Mouse (Mus musculus) lung, embryonic 14.5 days (tissue): ENCODE results near the gene 1500009C09Rik. TPM values are rescaled to one million over a fixed set of nuclear protein-coding genes. Genes with fewer than 3 reads are reported as not detected.

Source experiments
- ATAC-seq: fragments of 200-750 bp; cut with Nextera tagmentation; 2 replicates; pipeline ENCODE4 v1.8.0; 2017; ENCODE audit warnings: mild to moderate bottlenecking, moderate TSS enrichment, moderate library complexity; ENCODE audit not compliant: insufficient read depth
- DNase-seq: peaks from one replicate; pipeline ENCODE4 v3.0.0-alpha.2; 2015
- H3K27ac ChIP-seq: fragments of 300-500 bp; sonication (generic); 2 replicates; pipeline ENCODE4 v1.5.1; 2014; ENCODE audit warnings: low read depth, mild to moderate bottlenecking, moderate library complexity
- H3K27me3 ChIP-seq: fragments of 300-500 bp; sonication (generic); 2 replicates; pipeline ENCODE4 v1.6.1; 2014; ENCODE audit warnings: low read length, control low read depth; ENCODE audit not compliant: insufficient read depth
- H3K36me3 ChIP-seq: fragments of 300-500 bp; sonication (generic); 2 replicates; pipeline ENCODE4 v1.6.1; 2014; ENCODE audit warnings: control low read depth; ENCODE audit not compliant: insufficient read depth
- H3K4me1 ChIP-seq: fragments of 300-500 bp; sonication (generic); 2 replicates; pipeline ENCODE4 v1.6.1; 2014; ENCODE audit warnings: antibody characterized with exemption, control low read depth; ENCODE audit not compliant: insufficient read depth
- H3K4me2 ChIP-seq: fragments of 300-500 bp; sonication (generic); 2 replicates; pipeline ENCODE4 v1.6.1; 2014; ENCODE audit warnings: mild to moderate bottlenecking
- H3K4me3 ChIP-seq: fragments of 300-500 bp; sonication (generic); 2 replicates; pipeline ENCODE4 v1.5.1; 2014; ENCODE audit warnings: low read depth, low read length
- H3K9ac ChIP-seq: fragments of 300-500 bp; sonication (generic); 2 replicates; pipeline ENCODE4 v1.6.1; 2014
- H3K9me3 ChIP-seq: fragments of 300-500 bp; sonication (generic); 2 replicates; pipeline ENCODE4 v1.6.1; 2016; ENCODE audit warnings: low read depth, low read length, control low read depth
- CTCF ChIP-seq: IDR thresholded peaks from 2 replicates; pipeline ENCODE4 v1.5.1; 2016; ENCODE audit warnings: antibody characterized with exemption, low read depth
- WGBS: fragments of 180-500 bp; shearing (Covaris S2); extraction: QIAGEN DNeasy Blood & Tissue Kit; methylation state at CpG from one replicate; pipeline ENCODE4 v1.1.7; 2014; 5-methylcytosine and 5-hydroxymethylcytosine counted together
- polyA plus RNA-seq: library from polyadenylated mRNA; unstranded; fragments of >200 nt; fragmentation: Nextera tagmentation; extraction: Ambion mirVana; gene quantifications from 2 replicates; pipeline ENCODE4 v1.2.1, GENCODE M21; 2014

The 1500009C09Rik gene
- polyA plus RNA-seq, 1 experiment from 2014 or later, result not detected

DNA sequence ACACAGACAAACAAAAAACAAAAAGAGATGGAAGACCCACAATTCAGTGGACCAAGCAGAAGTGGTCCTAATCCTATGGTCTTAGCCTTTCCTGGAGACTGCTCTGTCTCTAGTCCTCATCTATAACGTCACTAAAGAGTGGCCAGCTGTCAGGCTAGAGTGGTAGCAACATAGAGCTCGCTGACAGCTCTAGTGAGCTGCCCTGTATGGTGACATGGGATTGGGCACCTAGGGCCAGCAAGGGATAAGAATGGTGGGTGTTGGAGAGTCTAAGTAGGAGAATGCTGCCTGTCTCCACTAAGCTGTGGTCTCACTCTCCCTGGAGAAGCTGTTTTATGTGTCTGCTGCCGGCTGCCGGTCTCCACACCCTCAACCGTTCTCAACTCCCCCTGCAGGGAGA lies 40.7 kb downstream of the 1500009C09Rik start:
- DNase-seq (no peak), ATAC-seq (no peak)
- H3K9me3 ChIP-seq, result no peaks in the 10 kb centered on the region
- peak overlapping the region; percentile 40 for H3K4me2 ChIP-seq
- no peak overlapping the region for H3K4me3 ChIP-seq
- no peak overlapping the region for H3K9ac ChIP-seq
- no peaks in the 10 kb centered on the region for H3K27me3 ChIP-seq
- H3K4me1 ChIP-seq, result 0 out of 2 replicates have a peak, but pooled peaks cover 5% of the 10 kb centered on the region
- TF ChIP-seq CTCF, result no peak
- H3K27ac ChIP-seq, result no peak overlapping the region
- no peaks in the 10 kb centered on the region for H3K36me3 ChIP-seq
- WGBS, result 24% methylated on average over 5 of the region's 5 CpGs

DNA sequence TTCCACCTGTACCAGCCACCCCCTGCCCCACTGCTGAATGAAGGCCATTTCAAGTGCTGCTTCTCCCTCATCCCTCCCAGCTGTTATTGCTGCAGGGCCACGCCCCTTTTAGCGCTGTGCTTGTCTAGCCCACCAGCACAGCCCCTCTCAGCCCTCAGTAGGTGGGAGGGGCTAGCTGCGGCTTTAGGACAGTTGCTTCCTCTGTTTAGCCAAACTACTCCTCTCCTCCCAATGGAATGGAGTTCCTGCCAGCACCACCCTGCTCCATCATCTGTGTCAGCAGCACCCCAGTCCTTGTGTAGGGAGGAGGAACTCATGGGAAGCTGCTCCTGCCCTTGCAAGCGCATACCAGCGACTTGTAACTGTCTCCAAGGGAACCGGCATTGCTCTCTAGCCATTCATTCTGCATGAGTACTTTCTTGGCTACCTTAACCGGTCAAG lies 41.1 kb downstream of the 1500009C09Rik start:
- TF ChIP-seq CTCF, result no peak; the same call in 1 of the 2 replicates
- Histone ChIP-seq H3K9ac (no peak overlapping the region), H3K36me3 (no peaks in the 10 kb centered on the region), H3K4me3 (no peak overlapping the region), H3K27ac (no peak overlapping the region), H3K9me3 (no peaks in the 10 kb centered on the region), H3K4me2 (peak overlapping the region; percentile 40), H3K27me3 (no peaks in the 10 kb centered on the region), H3K4me1 (0 out of 2 replicates have a peak, but pooled peaks cover 5% of the 10 kb centered on the region)
- 6% methylated on average over 7 of the region's 7 CpGs for WGBS
- peak; percentile 64 for DNase-seq
- ATAC-seq, result peak; percentile 70

DNA sequence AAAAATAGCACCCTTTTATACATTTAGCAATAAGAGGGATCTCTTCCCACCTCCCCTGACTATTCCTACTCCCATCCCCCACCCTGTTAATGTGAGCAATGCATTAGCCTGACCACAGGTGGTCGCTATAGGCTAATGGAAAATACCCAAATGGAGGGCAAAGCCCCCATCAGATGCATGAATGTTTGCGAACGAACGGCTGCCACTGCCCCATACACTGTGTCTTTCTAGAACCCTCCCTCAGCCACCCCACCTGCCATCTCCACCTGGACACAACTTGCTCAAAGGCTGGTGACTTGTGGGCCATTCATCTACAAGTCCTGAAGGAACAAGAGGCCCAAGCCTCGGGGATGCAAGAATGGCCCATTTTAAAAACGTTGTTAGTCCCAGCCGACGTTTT lies 41.9 kb downstream of the 1500009C09Rik start:
- ATAC-seq (0 out of 2 replicates have a peak, but pooled peaks have one; percentile 33), DNase-seq (peak; percentile 59)
- H3K27me3 ChIP-seq, result no peaks in the 10 kb centered on the region
- H3K36me3 ChIP-seq, result no peaks in the 10 kb centered on the region
- no peak overlapping the region for H3K4me3 ChIP-seq
- no peak overlapping the region for H3K4me2 ChIP-seq
- TF ChIP-seq CTCF, result peak; percentile 74
- H3K27ac ChIP-seq, result no peak overlapping the region
- WGBS, result 28% methylated on average over 8 of the region's 8 CpGs
- 0 out of 2 replicates have a peak, but pooled peaks cover 5% of the 10 kb centered on the region for H3K4me1 ChIP-seq
- H3K9ac ChIP-seq, result no peak overlapping the region
- H3K9me3 ChIP-seq, result no peaks in the 10 kb centered on the region

DNA sequence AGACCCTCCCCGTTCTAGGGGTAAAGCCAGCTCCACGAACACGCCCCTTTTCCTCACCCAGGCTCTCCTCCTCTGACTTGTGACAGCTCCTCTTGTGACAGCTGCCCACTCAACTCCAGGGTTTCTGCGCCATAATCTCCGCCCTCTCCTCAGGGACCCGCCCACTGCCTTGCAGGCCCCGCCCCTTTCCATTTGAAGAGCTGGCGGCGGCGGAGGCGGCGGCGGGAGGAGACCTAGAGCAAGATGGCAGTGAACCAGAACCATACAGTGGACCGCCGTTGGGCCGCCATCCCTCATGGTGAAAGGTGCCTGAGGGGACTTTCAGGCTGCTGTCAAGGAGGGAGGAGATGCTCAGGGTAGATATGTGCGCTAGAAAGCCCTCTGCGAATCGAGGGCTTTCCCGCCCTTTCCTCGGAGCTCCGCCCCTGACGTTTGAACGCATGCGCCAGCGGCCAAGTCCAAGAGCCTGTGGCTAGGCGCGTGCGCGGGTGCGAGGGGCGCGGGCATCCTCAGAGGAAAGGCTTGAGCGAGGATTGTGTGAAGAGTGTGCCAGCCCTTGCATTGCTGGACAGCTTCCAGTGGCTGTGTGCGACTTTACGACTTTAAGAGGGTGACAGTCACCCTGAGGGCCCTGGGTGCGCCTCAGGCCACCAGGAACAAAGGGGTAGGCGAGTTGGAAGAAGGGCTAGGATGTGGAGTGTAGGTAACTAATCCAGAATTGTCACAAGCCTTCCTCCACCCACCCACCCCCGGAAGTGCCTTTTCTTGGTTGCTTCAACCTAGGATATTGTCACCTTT lies 46.8 kb downstream of the 1500009C09Rik start, which contains the start of gene Wbp2nl:
Gene Wbp2nl (plus strand): TSS at position 191 of the 798 bp plus-strand sequence.
- 52% methylated on average over 39 of the region's 39 CpGs for WGBS
- no peak within 1 kb of the TSS for H3K9ac ChIP-seq
- ATAC-seq (peak; percentile 38; the same call in 1 of the 2 replicates), DNase-seq (peak; percentile 40)
- peak within 1 kb of the TSS; percentile 39; the same call in 1 of the 2 replicates for H3K4me2 ChIP-seq
- 0 out of 2 replicates have a peak within 1 kb of the TSS, but pooled peaks have one; percentile 4 for H3K4me3 ChIP-seq
- H3K27ac ChIP-seq, result no peak within 1 kb of the TSS
- no peaks in the 10 kb centered on the region for H3K36me3 ChIP-seq
- no peaks in the 10 kb centered on the region for H3K9me3 ChIP-seq
- H3K27me3 ChIP-seq, result no peaks in the 10 kb centered on the region
- no peaks in the 10 kb centered on the region for H3K4me1 ChIP-seq
- no peak for TF ChIP-seq CTCF

DNA sequence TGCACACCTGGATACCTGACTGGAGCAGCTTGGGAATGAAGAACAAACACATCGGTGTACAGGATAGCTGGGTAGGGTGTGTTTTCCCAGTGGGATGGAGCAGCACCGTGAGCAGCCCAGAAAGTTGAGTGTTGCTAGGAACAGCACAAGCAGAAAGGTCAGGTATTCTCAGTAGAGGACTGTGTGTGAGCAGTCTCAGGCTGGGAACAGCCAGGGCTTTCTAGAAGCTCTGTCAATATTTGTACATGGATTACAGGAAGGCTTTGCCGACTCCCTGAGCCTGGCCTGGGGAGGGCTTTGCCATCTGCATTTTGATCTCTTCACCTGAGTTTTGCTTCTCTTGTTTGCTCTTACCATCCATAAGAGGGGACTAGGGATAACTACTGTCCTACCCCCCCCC lies 54.9 kb downstream of the 1500009C09Rik start:
- Histone ChIP-seq H3K36me3 (no peaks in the 10 kb centered on the region), H3K27ac (peak overlapping the region; percentile 30; the same call in 1 of the 2 replicates), H3K27me3 (no peaks in the 10 kb centered on the region), H3K4me2 (no peak overlapping the region), H3K9ac (no peak overlapping the region), H3K4me1 (no peaks in the 10 kb centered on the region), H3K4me3 (no peak overlapping the region), H3K9me3 (no peaks in the 10 kb centered on the region)
- 62% methylated on average over 3 of the region's 3 CpGs for WGBS
- peak; percentile 76; the same call in 1 of the 2 replicates for ATAC-seq
- peak; percentile 42 for DNase-seq
- no peak for TF ChIP-seq CTCF

DNA sequence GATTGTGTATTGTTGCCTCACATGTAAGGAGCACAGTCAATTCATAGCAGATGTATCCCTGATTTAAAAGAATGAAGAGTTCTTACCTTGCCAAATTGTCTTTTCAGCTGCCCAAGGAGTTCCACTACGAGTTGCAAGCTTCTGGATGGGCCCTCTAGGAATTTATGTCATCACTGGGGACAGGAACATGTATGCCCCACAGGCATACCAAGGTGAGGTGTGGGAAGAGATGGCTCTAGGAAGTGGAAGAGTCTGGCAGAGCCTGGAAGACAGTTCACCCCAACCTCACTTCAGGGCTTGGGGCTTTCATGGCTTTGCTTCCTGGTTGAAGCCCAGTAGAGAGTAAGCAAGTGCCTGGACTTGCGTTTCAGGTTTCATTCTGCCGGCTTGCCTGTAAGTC lies 56.2 kb downstream of the 1500009C09Rik start:
- Histone ChIP-seq H3K4me3 (no peak overlapping the region), H3K36me3 (no peaks in the 10 kb centered on the region), H3K4me2 (no peak overlapping the region), H3K4me1 (no peaks in the 10 kb centered on the region), H3K9ac (no peak overlapping the region), H3K27ac (no peak overlapping the region; the same call in 1 of the 2 replicates), H3K9me3 (no peaks in the 10 kb centered on the region), H3K27me3 (no peaks in the 10 kb centered on the region)
- 64% methylated on average over 3 of the region's 3 CpGs for WGBS
- DNase-seq (no peak), ATAC-seq (no peak)
- no peak for TF ChIP-seq CTCF

Other genes with a start within 250 kb of the 1500009C09Rik start
- gene Desi1, start 218.5 kb upstream of the 1500009C09Rik start, polyA plus RNA-seq, result 23.0 and 26.8 TPM in 2 replicates
- gene Snu13, start 204.8 kb upstream of the 1500009C09Rik start, polyA plus RNA-seq, result 334 and 340 TPM in 2 replicates
- not detected in 2 replicates for gene 4930407I10Rik, start 193.2 kb upstream of the 1500009C09Rik start, polyA plus RNA-seq
- gene Mei1, start 182.4 kb upstream of the 1500009C09Rik start, polyA plus RNA-seq, result not detected in 2 replicates
- gene Ccdc134, start 124.5 kb upstream of the 1500009C09Rik start, polyA plus RNA-seq, result 20.5 and 22.1 TPM in 2 replicates
- 107 and 114 TPM in 2 replicates for gene Srebf2, start 105.2 kb upstream of the 1500009C09Rik start, polyA plus RNA-seq
- gene Shisa8, start 39.6 kb upstream of the 1500009C09Rik start, polyA plus RNA-seq, result 0.20 and 0.45 TPM in 2 replicates
- gene Tnfrsf13c, start 28.0 kb upstream of the 1500009C09Rik start, polyA plus RNA-seq, result 0.22 TPM in 1 of 2 replicates, not detected in the other
- gene Cenpm, start 7.6 kb upstream of the 1500009C09Rik start, polyA plus RNA-seq, result 86.9 and 88.1 TPM in 2 replicates
- gene Sept3, start 22.5 kb downstream of the 1500009C09Rik start, polyA plus RNA-seq, result 8.1 and 8.7 TPM in 2 replicates
- gene Wbp2nl, start 46.6 kb downstream of the 1500009C09Rik start, polyA plus RNA-seq, result 0.42 and 0.57 TPM in 2 replicates
- gene Naga, start 86.5 kb downstream of the 1500009C09Rik start, polyA plus RNA-seq, result 40.3 and 45.9 TPM in 2 replicates
- 13.8 and 14.4 TPM in 2 replicates for gene Pheta2, start 86.5 kb downstream of the 1500009C09Rik start, polyA plus RNA-seq
- gene Smdt1, start 86.6 kb downstream of the 1500009C09Rik start, polyA plus RNA-seq, result 218 and 226 TPM in 2 replicates
- 289 and 322 TPM in 2 replicates for gene Ndufa6, start 101.9 kb downstream of the 1500009C09Rik start, polyA plus RNA-seq
- gene Cyp2d22, start 127.9 kb downstream of the 1500009C09Rik start, polyA plus RNA-seq, result 4.1 and 5.5 TPM in 2 replicates
- gene Cyp2d11, start 141.6 kb downstream of the 1500009C09Rik start, polyA plus RNA-seq, result not detected in 2 replicates
- gene Cyp2d10, start 154.8 kb downstream of the 1500009C09Rik start, polyA plus RNA-seq, result not detected in 2 replicates
- not detected in 2 replicates for gene Cyp2d9, start 181.0 kb downstream of the 1500009C09Rik start, polyA plus RNA-seq